Mouse (Mus musculus) liver, embryonic 15.5 days (tissue): ENCODE data around the gene Filip1l. TPM values are rescaled to one million over a fixed set of nuclear protein-coding genes. Genes with fewer than 3 reads are reported as not detected.

Source experiments
- ATAC-seq: fragments of 200-750 bp; cut with Nextera tagmentation; 2 replicates; pipeline ENCODE4 v1.8.0; 2017; ENCODE audit warnings: moderate number of reproducible peaks, mild to moderate bottlenecking, moderate library complexity; ENCODE audit not compliant: insufficient read depth
- H3K27ac ChIP-seq: fragments of 300-500 bp; sonication (generic); replicated peaks from 2 replicates; pipeline ENCODE4 v1.5.1; 2015; ENCODE audit warnings: mild to moderate bottlenecking, inconsistent platforms
- H3K27me3 ChIP-seq: fragments of 300-500 bp; sonication (generic); 2 replicates; pipeline ENCODE4 v1.6.1; 2015; ENCODE audit warnings: mild to moderate bottlenecking, inconsistent platforms
- H3K36me3 ChIP-seq: fragments of 300-500 bp; sonication (generic); replicated peaks from 2 replicates; pipeline ENCODE4 v1.6.1; 2015; ENCODE audit warnings: moderate library complexity, mild to moderate bottlenecking, inconsistent platforms
- H3K4me1 ChIP-seq: fragments of 300-500 bp; sonication (generic); replicated peaks from 2 replicates; pipeline ENCODE4 v1.6.1; 2015; ENCODE audit warnings: inconsistent platforms
- H3K4me2 ChIP-seq: fragments of 300-500 bp; sonication (generic); 2 replicates; pipeline ENCODE4 v1.6.1; 2015; ENCODE audit warnings: moderate library complexity, mild to moderate bottlenecking, inconsistent platforms
- H3K4me3 ChIP-seq: fragments of 300-500 bp; sonication (generic); replicated peaks from 2 replicates; pipeline ENCODE4 v1.5.1; 2015; ENCODE audit warnings: mild to moderate bottlenecking, inconsistent platforms
- H3K9ac ChIP-seq: fragments of 300-500 bp; sonication (generic); 2 replicates; pipeline ENCODE4 v1.6.1; 2015; ENCODE audit warnings: moderate library complexity, mild to moderate bottlenecking, inconsistent platforms
- H3K9me3 ChIP-seq: fragments of 300-500 bp; sonication (generic); replicated peaks from 2 replicates; pipeline ENCODE4 v1.6.1; 2016; ENCODE audit warnings: inconsistent platforms
- WGBS: fragments of 180-500 bp; shearing (Covaris S2); methylation state at CpG from one replicate; pipeline ENCODE4 v1.1.7; 2015; ENCODE audit warnings: mixed read lengths; ENCODE audit not compliant: insufficient replicate concordance; 5-methylcytosine and 5-hydroxymethylcytosine counted together
- polyA plus RNA-seq: library from polyadenylated mRNA; unstranded; fragments of >200 nt; fragmentation: Nextera tagmentation; extraction: Ambion mirVana; gene quantifications from 2 replicates; pipeline ENCODE4 v1.2.1, GENCODE M21; 2015

Filip1l gene
- 3.6 TPM in 2 replicates for polyA plus RNA-seq

DNA sequence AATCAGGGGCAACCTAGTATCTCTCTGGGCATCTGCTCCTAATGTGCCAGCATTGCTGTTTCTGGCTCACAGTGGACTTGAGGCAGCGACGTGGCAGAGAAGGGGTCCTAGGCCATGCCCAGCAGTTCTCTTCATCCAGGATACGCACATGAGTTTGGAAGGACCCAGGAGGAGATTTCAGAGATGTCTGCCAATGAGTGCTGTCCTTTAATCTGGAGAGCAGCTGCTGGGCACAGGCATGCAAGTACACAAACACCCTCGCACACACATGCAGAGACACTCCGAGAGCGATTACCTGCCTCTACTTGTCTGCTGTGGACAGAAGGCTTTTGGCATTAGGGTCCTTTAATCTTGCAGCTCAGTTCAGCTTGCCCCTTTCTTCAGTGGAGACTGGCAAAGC lies at the start of gene Filip1l:
Gene Filip1l (plus strand): TSS at position 343 of the 400 bp plus-strand sequence.
- 75% methylated on average over 6 of the region's 6 CpGs for WGBS
- Histone ChIP-seq H3K9ac (no peak within 1 kb of the TSS), H3K27me3 (no peaks in the 10 kb centered on the region), H3K9me3 (no peaks in the 10 kb centered on the region), H3K36me3 (no peaks in the 10 kb centered on the region), H3K27ac (no peak within 1 kb of the TSS), H3K4me2 (no peak within 1 kb of the TSS), H3K4me1 (no peaks in the 10 kb centered on the region), H3K4me3 (no peak within 1 kb of the TSS)
- ATAC-seq, result no peak

GRCm38 (mm10) chr16:57303716-57304115 lies 49.2 kb upstream of the Filip1l start:
- WGBS, result 70% methylated on average over 19 of the region's 19 CpGs
- Histone ChIP-seq H3K9me3 (no peaks in the 10 kb centered on the region), H3K27me3 (no peaks in the 10 kb centered on the region), H3K4me1 (no peaks in the 10 kb centered on the region), H3K4me3 (no peak overlapping the region), H3K4me2 (no peak overlapping the region), H3K9ac (no peak overlapping the region), H3K36me3 (no peaks in the 10 kb centered on the region), H3K27ac (no peak overlapping the region)
- ATAC-seq, result no peak

GRCm38 (mm10) chr16:57305463-57305862 lies 47.4 kb upstream of the Filip1l start:
- no peak for ATAC-seq
- H3K4me3 ChIP-seq, result no peak overlapping the region
- H3K36me3 ChIP-seq, result no peaks in the 10 kb centered on the region
- H3K9me3 ChIP-seq, result no peaks in the 10 kb centered on the region
- no peaks in the 10 kb centered on the region for H3K27me3 ChIP-seq
- no peak overlapping the region for H3K27ac ChIP-seq
- H3K4me2 ChIP-seq, result no peak overlapping the region
- 70% methylated on average over 6 of the region's 6 CpGs for WGBS
- no peaks in the 10 kb centered on the region for H3K4me1 ChIP-seq
- H3K9ac ChIP-seq, result no peak overlapping the region

DNA sequence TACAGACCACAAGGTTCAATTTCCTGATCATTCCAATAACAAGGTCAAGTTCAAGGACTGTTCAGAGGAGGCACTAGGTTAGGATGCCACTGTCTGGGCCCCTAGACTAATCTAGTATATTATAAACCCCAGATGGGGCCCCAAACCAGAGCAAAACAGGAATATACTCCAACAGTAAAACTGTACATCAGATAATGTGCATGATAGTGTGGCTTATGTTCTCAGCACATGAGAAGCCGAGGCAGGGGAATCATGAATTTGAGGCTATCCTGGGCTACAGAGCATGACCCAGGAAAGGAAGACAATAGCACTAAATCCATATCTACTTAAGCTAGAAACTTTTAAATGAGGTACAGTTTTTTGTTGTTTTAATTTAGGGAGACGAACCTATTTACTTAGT lies 40.8 kb upstream of the Filip1l start:
- H3K27ac ChIP-seq, result no peak overlapping the region

GRCm38 (mm10) chr16:57313487-57313886 lies 39.4 kb upstream of the Filip1l start:
- no peak overlapping the region for H3K9ac ChIP-seq
- ATAC-seq, result no peak
- no peaks in the 10 kb centered on the region for H3K9me3 ChIP-seq
- H3K27ac ChIP-seq, result no peak overlapping the region
- no peaks in the 10 kb centered on the region for H3K36me3 ChIP-seq
- no peaks in the 10 kb centered on the region for H3K4me1 ChIP-seq
- 61% methylated on average over 3 of the region's 3 CpGs for WGBS
- H3K27me3 ChIP-seq, result no peaks in the 10 kb centered on the region
- H3K4me3 ChIP-seq, result no peak overlapping the region
- H3K4me2 ChIP-seq, result no peak overlapping the region

More for the DNA sequence above, 40.8 kb upstream of the Filip1l start:
- 42% methylated on average over 2 of the region's 2 CpGs for WGBS
- no peak overlapping the region for H3K4me2 ChIP-seq
- no peak overlapping the region for H3K4me3 ChIP-seq
- no peak overlapping the region for H3K9ac ChIP-seq
- H3K4me1 ChIP-seq, result no peaks in the 10 kb centered on the region
- H3K9me3 ChIP-seq, result no peaks in the 10 kb centered on the region
- no peaks in the 10 kb centered on the region for H3K36me3 ChIP-seq
- ATAC-seq, result no peak
- no peaks in the 10 kb centered on the region for H3K27me3 ChIP-seq

GRCm38 (mm10) chr16:57314236-57314635 lies 38.7 kb upstream of the Filip1l start:
- H3K9me3 ChIP-seq, result no peaks in the 10 kb centered on the region
- no peaks in the 10 kb centered on the region for H3K36me3 ChIP-seq
- H3K4me2 ChIP-seq, result no peak overlapping the region
- no peak overlapping the region for H3K9ac ChIP-seq
- no peak overlapping the region for H3K4me3 ChIP-seq
- H3K27ac ChIP-seq, result no peak overlapping the region
- H3K27me3 ChIP-seq, result no peaks in the 10 kb centered on the region
- WGBS, result 77% methylated on average over 3 of the region's 3 CpGs
- no peak for ATAC-seq
- H3K4me1 ChIP-seq, result no peaks in the 10 kb centered on the region

DNA sequence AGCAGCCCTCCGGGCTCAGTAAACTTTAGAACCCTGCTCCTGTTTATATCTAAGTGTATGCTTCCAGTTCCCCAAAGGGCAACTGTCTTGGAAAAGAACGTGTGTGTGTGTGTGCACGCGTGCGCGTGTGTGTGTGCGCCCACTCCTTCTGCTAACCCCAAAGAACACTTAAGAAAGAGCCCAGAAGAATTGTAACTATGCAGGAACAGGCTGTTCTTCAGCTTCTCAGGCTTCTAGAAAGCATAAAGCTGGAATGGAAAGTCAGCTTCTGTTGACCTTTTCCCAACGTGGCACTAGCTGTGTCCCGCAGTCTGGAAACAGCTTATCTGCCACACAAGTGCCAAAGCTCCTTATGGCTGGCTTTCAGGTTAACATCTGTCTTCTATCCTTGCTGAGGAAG lies 37.9 kb upstream of the Filip1l start:
- H3K27me3 ChIP-seq, result no peaks in the 10 kb centered on the region
- H3K4me2 ChIP-seq, result no peak overlapping the region
- ATAC-seq, result no peak
- no peak overlapping the region for H3K4me3 ChIP-seq
- no peak overlapping the region for H3K27ac ChIP-seq
- no peaks in the 10 kb centered on the region for H3K9me3 ChIP-seq
- no peak overlapping the region for H3K9ac ChIP-seq
- no peaks in the 10 kb centered on the region for H3K4me1 ChIP-seq
- no peaks in the 10 kb centered on the region for H3K36me3 ChIP-seq
- 77% methylated on average over 9 of the region's 9 CpGs for WGBS

DNA sequence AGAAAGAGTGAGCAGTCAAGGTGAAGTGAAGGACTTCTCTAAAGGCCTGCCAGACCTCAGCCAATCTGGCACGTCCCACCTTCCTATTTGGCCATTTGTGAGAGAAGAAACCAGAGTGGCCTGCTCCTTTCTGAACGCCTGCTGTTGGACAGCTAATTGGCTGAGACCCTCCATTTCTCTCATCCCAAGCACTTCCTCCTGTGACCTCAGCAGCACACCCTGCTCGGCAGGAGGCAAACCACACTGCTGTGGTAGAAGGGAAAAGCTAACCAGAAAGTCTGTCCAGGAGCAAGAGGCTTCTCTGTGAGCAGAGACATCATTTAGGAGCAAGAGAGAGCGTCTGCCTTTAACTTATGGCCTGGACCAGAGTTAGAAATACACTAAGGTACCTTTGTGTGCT lies 35.8 kb upstream of the Filip1l start:
- H3K27ac ChIP-seq, result no peak overlapping the region
- WGBS, result 33% methylated on average over 4 of the region's 4 CpGs
- no peaks in the 10 kb centered on the region for H3K27me3 ChIP-seq
- no peak overlapping the region for H3K9ac ChIP-seq
- no peak for ATAC-seq
- no peaks in the 10 kb centered on the region for H3K4me1 ChIP-seq
- no peak overlapping the region for H3K4me3 ChIP-seq
- H3K9me3 ChIP-seq, result no peaks in the 10 kb centered on the region
- no peak overlapping the region for H3K4me2 ChIP-seq
- no peaks in the 10 kb centered on the region for H3K36me3 ChIP-seq

DNA sequence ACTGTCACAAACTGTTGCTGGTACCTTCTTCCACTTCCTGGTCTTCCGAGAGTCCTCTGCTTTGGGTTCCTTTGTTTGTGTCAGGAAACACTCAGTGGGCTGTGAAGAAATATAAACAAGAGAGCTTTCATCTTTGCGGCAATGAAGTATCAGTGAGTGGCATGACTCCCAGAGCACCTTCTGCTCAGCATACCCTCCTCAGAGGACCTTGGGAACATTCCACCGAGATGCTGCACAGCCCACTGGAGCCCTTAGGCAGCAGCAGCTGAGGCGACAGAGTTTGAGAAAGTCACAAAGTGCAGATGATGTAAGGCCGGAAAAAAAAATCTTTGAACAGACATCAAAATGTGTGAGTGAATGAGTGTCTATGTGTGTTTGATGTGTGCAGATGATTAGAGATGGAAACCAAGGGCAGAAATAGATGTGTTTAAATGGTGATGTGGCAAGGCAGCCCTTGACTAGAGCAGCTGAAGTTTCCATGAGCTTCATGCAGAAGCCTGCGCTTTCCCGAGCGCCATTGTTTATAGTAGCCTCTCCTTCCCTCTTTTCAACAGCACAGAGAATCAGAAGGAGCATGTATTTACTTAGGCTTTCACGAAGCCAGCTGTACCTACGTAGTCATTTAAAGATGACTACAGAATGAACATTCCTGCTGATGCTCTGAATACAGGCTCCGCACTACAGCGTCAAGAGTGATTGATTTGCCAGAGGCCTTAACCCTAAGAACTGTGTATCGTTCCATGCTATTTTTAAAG lies 34.8 kb upstream of the Filip1l start:
- Histone ChIP-seq H3K27ac (no peak overlapping the region), H3K9ac (no peak overlapping the region), H3K27me3 (no peaks in the 10 kb centered on the region), H3K9me3 (no peaks in the 10 kb centered on the region), H3K36me3 (no peaks in the 10 kb centered on the region), H3K4me3 (no peak overlapping the region), H3K4me2 (no peak overlapping the region), H3K4me1 (no peaks in the 10 kb centered on the region)
- no peak for ATAC-seq
- WGBS, result 70% methylated on average over 13 of the region's 13 CpGs

DNA sequence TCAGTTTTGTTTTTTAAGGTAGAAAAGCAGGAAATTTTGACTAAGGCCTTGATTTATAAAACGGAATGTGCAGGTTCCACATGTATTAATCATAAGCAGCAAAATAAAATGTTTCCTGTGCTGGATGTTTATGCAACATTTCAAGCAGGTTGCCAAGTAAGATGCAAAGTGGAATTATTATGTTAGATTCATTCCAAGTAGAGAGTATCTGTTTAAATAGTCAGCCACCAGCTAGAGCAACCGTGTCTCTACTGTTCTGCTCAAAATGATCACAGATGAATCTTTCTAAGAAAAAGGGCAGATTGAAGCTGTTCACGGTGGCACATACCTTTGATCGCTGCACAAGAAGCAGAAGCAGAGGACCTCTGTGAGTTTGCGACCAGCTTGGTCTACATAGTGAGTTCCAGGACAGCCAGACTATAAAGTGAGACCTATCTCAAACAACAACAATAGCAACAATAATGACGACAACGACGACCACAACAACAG lies 34.2 kb upstream of the Filip1l start:
- 74% methylated on average over 8 of the region's 8 CpGs for WGBS
- H3K36me3 ChIP-seq, result no peaks in the 10 kb centered on the region
- H3K4me2 ChIP-seq, result no peak overlapping the region
- H3K27ac ChIP-seq, result no peak overlapping the region
- H3K27me3 ChIP-seq, result no peaks in the 10 kb centered on the region
- no peaks in the 10 kb centered on the region for H3K4me1 ChIP-seq
- H3K9ac ChIP-seq, result no peak overlapping the region
- H3K9me3 ChIP-seq, result no peaks in the 10 kb centered on the region
- H3K4me3 ChIP-seq, result no peak overlapping the region
- no peak for ATAC-seq

GRCm38 (mm10) chr16:57319284-57320124 lies 33.4 kb upstream of the Filip1l start:
- Histone ChIP-seq H3K4me1 (no peaks in the 10 kb centered on the region), H3K4me2 (no peak overlapping the region), H3K4me3 (no peak overlapping the region), H3K9ac (no peak overlapping the region), H3K9me3 (no peaks in the 10 kb centered on the region), H3K27ac (no peak overlapping the region), H3K27me3 (no peaks in the 10 kb centered on the region), H3K36me3 (no peaks in the 10 kb centered on the region)
- ATAC-seq, result no peak
- WGBS, result 60% methylated on average over 7 of the region's 7 CpGs
